Mouse (Mus musculus) right cerebral cortex, adult 18-20 months (tissue): Measurements from ENCODE around the gene Casz1.
A peak's percentile ranks its signal among the peaks of the same experiment; 100 is the strongest.

Source experiments
- DNase-seq: peaks from one replicate; pipeline ENCODE4 v3.0.0; 2022; ENCODE audit warnings: mixed read lengths

The Casz1 gene

DNA sequence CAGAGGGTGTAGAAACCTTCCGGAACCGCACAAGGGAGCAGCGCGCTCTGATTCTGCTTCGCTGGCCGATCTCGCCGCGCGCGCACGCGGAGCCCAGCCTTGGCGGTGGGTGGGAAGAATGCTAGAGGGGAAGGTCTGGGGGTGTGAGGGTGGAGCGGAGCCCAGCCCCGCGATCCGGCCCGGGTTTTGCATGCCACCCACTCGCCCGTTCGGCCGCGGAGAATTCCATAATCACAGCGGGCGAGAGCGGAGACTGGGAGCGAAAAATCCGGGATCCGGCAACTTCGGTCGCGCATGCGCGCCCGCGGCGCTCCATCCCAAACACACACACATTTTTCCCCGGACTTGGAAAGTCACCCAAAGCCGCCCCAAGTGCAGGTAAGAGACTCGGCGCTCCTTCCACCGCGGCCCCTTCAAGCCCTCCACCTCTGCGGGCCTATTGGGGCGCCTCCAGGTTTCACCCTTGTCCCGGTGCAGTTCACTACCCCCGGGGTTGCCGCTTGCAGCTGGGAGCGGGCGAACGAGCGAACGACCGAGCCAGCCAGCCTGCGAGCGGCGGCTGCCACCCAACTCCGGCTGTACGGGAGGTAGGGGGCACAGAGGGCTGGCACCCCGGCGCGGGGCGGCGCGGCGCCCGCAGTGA is at the start of gene Casz1:
Gene Casz1, plus strand, starts transcription at position 293 of the 643 bp plus-strand sequence.
- DNase-seq, result peak; percentile 91

- DNase-seq, result no peak
These were observed 45.4 kb upstream of the Casz1 start for GRCm38 (mm10) chr4:148758863-148759262.

DNA sequence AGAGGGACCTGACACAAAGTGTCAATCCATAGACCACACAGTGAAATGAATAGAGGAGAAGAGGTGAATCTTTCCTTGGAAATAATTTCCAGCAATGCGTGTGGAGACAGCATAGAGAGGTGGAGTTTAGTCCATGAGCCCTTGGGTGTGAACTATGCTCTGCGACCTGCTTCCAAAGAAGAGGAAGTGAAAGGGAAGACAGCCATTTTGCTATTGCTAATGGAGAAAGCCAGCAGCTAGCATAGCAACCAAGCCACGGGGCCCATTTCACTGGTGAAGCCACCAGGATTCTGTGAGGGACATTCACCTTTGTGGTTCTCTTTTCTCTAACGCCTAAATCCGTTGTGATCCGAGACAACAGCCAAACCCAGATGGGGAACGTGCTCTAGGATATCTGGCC is 44.1 kb upstream of the Casz1 start:
- DNase-seq, result no peak

DNA sequence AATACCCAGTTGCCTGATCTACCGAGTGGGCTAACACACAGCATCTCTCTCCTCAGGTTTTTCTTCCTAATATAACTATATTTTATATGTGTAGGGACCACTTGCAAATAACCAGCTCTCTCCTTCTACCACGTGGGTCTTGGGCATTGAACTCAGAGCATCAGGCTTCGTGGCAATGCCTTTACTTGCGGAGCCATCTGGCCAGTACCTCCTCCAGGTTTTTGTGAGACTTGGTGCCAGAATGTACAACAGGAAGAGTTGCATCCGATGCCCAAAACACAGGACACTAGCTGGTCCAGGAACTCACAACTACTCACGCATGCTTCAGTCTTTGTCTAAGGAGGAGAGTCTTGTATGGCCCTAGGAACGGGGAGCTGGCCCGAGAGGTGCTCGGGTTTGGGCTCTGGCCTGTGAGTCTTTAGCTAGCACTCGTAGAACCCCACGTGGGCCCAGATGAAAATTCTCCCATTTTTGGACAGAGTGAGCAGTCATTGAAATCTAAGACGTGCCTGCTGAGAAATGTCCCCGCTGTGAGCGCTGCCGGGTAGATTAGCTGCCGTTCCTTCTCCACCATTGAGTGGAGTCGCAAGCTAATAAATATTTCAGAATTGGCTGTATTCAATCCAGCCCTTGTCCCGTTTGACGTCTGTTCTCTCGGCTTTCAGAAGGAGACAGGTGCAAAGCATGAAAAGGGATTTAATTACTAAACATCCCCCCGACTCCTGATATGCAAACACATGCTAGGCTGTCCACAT is 38.0 kb upstream of the Casz1 start:
- DNase-seq, result no peak

GRCm38 (mm10) chr4:148767655-148768305 is 36.4 kb upstream of the Casz1 start:
- no peak for DNase-seq

DNA sequence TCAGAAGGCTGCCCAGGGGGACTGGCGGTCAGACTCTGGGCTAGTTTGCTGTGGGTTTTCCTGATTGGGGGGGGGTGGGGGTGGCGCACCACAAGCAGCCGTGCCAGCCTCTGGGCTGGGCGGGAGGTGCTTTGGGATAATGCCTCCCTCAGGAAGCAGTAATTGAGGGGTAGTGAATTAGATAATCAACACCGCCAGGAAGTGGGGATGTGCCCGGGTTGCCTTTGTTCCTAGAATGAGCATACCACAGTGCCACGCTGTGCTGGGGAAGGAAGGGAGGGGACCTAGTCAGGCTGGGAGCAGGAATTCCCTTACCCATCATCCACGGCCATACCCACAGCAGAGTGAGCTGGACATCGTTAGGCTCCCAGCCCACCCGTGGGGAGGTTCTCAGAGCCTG is 35.6 kb upstream of the Casz1 start:
- no peak for DNase-seq

- no peak for DNase-seq
These were observed 33.4 kb upstream of the Casz1 start for GRCm38 (mm10) chr4:148770582-148771408.

DNA sequence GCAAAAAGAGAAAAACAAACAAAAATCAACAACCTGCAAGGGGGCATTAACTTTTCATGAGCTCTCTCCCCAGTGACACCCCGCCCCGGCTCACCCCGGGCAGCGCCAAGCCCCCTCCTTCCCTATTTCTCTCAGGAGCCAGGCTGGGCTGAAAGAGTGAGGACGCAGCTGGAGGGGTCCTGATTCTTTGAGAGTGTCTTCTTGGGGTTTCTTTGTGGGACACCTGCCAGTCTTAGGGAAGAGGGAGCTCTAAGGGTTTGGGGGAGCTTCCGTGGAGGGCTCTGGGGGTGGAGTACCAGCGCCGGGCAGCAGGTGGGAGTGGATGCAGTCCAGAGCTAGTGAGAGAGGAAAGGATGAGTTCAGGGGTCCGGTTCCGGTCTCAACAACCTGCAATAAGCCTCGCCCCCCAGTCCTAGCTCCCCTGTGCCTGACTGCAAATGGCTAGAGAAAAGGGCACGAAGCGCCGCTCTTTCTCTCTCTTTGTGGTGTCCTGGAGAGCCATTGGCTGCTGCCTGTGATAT is 32.8 kb upstream of the Casz1 start:
- no peak for DNase-seq

- no peak for DNase-seq
These were observed 31.6 kb upstream of the Casz1 start for GRCm38 (mm10) chr4:148772658-148773057.

DNA sequence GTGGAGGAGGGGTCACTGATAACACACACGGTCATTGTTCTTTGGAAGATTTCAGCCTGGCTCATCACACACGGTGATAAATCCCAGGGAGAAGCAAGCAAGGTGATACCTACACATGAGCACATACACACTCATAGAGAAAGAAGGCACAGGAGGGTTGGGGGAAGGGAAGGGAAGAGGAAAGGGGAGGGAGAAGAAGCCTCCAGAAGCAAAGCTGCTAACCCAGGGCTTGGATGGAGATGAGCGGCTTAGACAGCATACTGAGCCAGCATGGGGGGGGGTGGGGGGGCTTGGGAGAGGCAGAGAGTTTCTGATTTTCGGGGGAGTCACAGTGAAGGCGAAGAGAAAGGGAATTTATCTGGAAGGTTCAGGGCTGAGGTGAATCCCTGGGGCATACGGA is 30.2 kb upstream of the Casz1 start:
- no peak for DNase-seq

- DNase-seq, result no peak
These were observed 28.6 kb upstream of the Casz1 start for GRCm38 (mm10) chr4:148775476-148776269.

GRCm38 (mm10) chr4:148780097-148780621 is 24.1 kb upstream of the Casz1 start:
- DNase-seq, result no peak

DNA sequence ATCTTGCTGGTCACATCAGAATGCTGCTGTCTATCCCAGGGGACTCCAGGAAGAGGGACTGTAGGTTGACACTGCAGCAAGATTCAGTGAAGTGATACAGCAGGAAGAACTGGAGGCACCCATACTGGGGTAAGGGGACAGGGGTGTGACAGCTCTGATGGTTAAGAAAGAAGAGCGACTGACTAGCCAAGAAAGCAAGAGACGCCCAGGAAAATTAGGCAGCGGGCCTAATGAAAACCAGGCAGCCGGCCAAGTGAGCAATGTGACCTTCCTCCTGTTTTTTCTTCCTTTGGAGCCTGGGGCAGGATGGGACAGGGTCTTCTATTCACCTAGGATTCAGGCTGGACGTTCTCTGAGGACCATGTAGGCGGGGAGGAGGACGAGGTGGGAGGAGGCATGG is 22.7 kb upstream of the Casz1 start:
- DNase-seq, result no peak

DNA sequence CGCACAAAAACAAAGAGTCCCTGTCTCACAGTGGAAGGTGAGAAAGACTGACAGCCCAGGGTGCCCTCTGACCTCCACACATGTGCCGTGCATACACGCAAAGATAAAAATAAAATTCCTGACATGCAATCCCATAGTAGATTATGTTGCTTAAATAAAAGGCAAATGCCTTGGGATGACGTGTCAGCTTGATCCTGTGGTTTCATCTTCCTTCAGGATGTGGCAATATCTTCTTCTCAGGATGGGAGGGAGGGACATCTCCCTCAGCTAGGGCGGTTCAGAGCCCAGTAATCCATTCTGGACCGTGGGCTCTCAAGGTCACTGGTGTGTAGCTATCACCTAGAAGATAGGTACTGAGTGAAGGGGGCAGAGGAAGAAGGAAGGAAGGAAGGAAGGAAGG is 21.3 kb upstream of the Casz1 start:
- no peak for DNase-seq

DNA sequence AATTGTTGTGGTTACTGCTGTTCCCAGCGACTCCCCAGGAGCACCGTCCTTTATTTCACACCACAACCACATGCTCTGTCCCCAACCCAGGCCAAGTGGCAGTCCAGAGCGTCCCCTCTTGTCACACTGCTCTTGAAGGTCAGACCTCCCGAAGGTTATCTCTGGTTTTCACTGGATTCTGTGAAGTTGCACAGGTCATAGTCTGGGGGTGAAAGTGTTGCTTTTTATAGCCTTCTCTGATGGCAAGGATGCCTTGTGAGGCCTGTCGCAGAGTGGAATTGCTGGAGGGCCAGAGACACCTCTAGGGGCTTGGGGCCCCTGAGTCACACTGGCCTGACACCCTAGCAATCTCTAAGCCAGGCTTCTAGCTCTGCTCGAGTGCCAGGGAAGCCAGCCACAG is 20.5 kb upstream of the Casz1 start:
- DNase-seq, result no peak

DNA sequence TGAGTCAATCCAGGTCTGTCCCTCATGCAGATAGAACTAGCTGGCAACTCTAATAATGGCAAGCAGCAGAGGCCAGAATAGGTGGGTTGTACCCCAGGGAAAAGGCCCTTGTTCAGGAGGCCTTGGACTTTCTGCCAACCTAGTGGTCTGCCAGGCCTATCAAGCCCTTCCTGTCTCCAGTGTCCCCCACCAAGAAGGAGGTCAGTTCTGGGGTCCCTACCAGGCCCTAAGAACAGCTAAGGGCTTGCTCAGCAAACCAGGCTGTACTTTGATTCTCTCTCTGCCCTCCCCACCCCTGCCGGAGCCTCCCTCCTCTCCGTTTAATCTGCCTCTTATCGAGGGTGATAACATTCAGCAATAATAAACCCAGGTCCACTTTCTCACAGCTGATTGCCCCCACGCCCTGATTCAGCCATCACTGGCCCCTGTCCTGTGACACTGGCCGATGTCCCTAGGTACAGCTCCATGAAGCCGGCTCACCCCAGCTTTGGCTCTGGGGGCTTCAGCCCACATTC is 19.1 kb upstream of the Casz1 start:
- DNase-seq, result no peak

GRCm38 (mm10) chr4:148785995-148786394 is 18.2 kb upstream of the Casz1 start:
- DNase-seq, result no peak

DNA sequence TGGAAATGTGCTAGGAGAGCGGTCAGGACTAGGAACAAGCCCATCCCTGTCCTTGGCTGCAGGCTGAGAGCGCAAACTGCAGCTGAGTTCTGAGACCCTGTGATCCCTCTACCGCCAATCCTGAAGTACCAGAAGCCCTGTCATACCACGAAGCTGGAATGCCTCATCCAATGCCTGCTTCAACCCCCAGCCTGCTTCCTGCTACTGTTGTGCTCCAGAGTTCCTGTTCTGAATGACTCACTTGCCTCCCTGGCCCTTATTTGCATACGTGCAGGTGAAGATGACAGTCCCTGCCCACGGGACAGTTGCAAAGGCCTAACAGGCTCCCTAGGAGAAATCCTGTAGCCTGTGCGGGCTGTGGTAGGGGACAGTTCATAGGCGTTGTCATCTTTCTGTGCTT is 13.3 kb upstream of the Casz1 start:
- no peak for DNase-seq

- no peak for DNase-seq
These were observed 9.2 kb upstream of the Casz1 start for GRCm38 (mm10) chr4:148795038-148795437.

- DNase-seq, result no peak
These were observed 6.5 kb upstream of the Casz1 start for GRCm38 (mm10) chr4:148797475-148798324.

DNA sequence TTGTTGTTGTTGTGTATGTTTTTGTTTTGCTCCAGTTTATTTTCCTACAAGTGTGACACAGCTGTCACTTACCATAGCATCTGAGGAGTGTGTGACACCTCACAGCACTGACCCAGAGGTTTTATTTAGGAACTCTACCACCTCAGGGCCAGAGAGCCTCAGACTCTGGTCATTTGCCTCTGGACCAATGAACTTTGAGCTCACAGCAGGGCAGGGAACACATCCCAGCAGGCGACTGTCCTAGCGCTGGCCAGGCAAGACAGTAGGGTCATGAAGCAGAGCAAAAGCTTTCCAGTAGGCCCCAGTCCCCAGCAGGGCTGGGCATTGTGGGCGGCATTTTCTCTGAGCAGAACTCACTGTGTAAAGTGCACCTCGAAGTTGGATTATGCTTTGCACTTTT is 1.2 kb upstream of the Casz1 start:
- no peak for DNase-seq
